Mouse (Mus musculus): ENCODE results near the gene Lif.
A peak's percentile ranks its signal among the peaks of the same experiment; 100 is the strongest.

Lif gene

GRCm38 (mm10) chr11:4232644-4233043, 24.7 kb upstream of the Lif start:
- DNase-seq: no peak

- no peak for DNase-seq
Measured at GRCm38 (mm10) chr11:4235052-4235655, 22.2 kb upstream of the Lif start.

- peak; percentile 61 for DNase-seq
Measured at GRCm38 (mm10) chr11:4235665-4236545, 21.5 kb upstream of the Lif start, which contains the start of gene Osm. TSS of gene Osm (plus strand) at chr11:4236420.

- peak; percentile 26 to 31 for DNase-seq
Measured at GRCm38 (mm10) chr11:4236546-4237067, 20.8 kb upstream of the Lif start.

- DNase-seq: peak; percentile 76 to 77
Measured at GRCm38 (mm10) chr11:4237389-4237912, 19.9 kb upstream of the Lif start.

GRCm38 (mm10) chr11:4238167-4238566, 19.2 kb upstream of the Lif start:
- DNase-seq: no peak

- no peak for DNase-seq
Measured at GRCm38 (mm10) chr11:4239691-4240090, 17.7 kb upstream of the Lif start.

GRCm38 (mm10) chr11:4240151-4240550, 17.2 kb upstream of the Lif start:
- no peak for DNase-seq

GRCm38 (mm10) chr11:4241180-4241579, 16.2 kb upstream of the Lif start:
- DNase-seq: no peak

- no peak for DNase-seq
Measured at GRCm38 (mm10) chr11:4246126-4246525, 11.2 kb upstream of the Lif start.

GRCm38 (mm10) chr11:4246623-4247022, 10.7 kb upstream of the Lif start:
- DNase-seq: no peak

- no peak for DNase-seq
Measured at GRCm38 (mm10) chr11:4247201-4247959, 10.0 kb upstream of the Lif start.

GRCm38 (mm10) chr11:4249151-4249550, 8.2 kb upstream of the Lif start:
- no peak for DNase-seq

GRCm38 (mm10) chr11:4250290-4250689, 7.1 kb upstream of the Lif start:
- no peak for DNase-seq

- no peak for DNase-seq
Measured at GRCm38 (mm10) chr11:4251376-4251775, 6.0 kb upstream of the Lif start.

GRCm38 (mm10) chr11:4252886-4253285, 4.5 kb upstream of the Lif start:
- no peak for DNase-seq

GRCm38 (mm10) chr11:4257756-4258155, 399 bp downstream of the Lif start:
- DNase-seq: no peak

GRCm38 (mm10) chr11:4258657-4259082, 1.3 kb downstream of the Lif start:
- peak; percentile 90 to 91 for DNase-seq

GRCm38 (mm10) chr11:4260463-4261187, 3.3 kb downstream of the Lif start:
- no peak for DNase-seq

- DNase-seq: peak; percentile 73
Measured at GRCm38 (mm10) chr11:4261188-4261494, 3.8 kb downstream of the Lif start.

- no peak for DNase-seq
Measured at GRCm38 (mm10) chr11:4261969-4262368, 4.6 kb downstream of the Lif start.

GRCm38 (mm10) chr11:4262847-4263246, 5.5 kb downstream of the Lif start:
- no peak for DNase-seq
